Mouse (Mus musculus): Measurements from ENCODE around the gene Dysf.

DNA sequence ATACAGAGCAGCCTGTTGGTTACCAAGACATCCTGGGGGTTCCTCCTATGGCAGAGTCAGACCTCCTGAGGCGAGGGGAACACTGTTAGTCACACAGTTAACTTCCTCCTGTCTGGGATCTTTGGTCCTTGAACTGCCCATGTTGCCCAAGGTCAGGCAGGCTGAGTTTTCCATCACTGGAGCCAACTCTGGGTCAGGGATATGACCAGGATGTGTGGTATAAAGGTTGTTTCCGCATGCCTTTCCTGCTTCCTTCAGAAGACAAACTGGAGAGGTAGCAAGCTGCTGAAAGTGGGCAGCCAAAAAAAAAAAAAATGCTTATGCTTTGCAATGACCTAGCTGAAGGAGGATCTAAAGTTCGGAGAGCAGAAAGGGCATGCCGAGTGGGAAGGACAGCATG, 116.7 kb downstream of the Dysf start:
- TF ChIP-seq CTCF (conservative IDR thresholded peaks at IDR 0.05 in 1 of 2, IDR thresholded peaks at IDR 0.05 in 1 of 2; ENCODE audit: low read depth in 2 of 2, low read length in 2 of 2) (no peak), MAFK (IDR thresholded peaks at IDR 0.05; ENCODE audit: insufficient replicate concordance, low read length) (no peak), GABPA (IDR thresholded peaks at IDR 0.05; ENCODE audit: insufficient replicate concordance, low read depth, low read length) (no peak), POLR2A (IDR thresholded peaks at IDR 0.05; ENCODE audit: low read depth, low read length) (no peak), MAX (IDR thresholded peaks at IDR 0.05; ENCODE audit: low read length) (no peak), TBP (conservative IDR thresholded peaks at IDR 0.05; ENCODE audit: low read depth, low read length) (no peak), MAZ (IDR thresholded peaks at IDR 0.05; ENCODE audit: low read depth, low read length) (no peak), USF2 (conservative IDR thresholded peaks at IDR 0.05; ENCODE audit: low read depth, low read length) (no peak), TCF12 (IDR thresholded peaks at IDR 0.05; ENCODE audit: low read depth, low read length) (no peak), RAD21 (IDR thresholded peaks at IDR 0.05; ENCODE audit: low read depth, low read length) (no peak), JUND (conservative IDR thresholded peaks at IDR 0.05; ENCODE audit: low read depth, low read length) (no peak), MYC (IDR thresholded peaks at IDR 0.05; ENCODE audit: low read depth, low read length) (no peak)
